9 mouse cellular contexts compared by ENCODE assay signal in the genomic region with DNA sequence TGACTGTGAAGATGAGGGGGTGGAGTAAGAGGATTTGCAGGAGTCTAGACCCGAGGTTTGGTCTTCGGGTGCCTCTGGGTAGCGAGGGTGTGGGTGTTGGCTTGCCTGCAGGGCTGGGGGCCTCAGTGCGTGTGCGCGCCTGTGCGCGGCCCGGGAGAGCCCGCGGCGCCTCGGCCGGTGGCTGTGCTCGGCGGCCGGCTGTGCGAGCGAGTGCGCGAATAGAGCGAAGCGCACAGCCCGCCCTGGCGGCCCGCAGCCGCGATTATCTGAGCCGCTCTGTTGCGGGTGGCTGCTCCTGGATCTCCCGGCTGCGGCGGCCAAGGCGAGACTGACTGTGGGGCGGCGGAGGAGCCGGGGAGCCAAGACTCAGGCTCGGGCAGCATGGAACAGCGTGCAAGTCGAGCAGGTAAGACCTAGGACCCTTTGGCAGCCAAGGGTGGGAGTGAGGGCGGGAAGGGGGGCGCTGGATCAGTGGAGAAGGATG. TPM values are rescaled to one million over a fixed set of nuclear protein-coding genes. Genes with fewer than 3 reads are reported as not detected.
DNase-seq lines count a peak whose midpoint lies in the region; ATAC-seq lines count a peak whose summit lies in the region.
"Had no signal": no experiment of that assay in that cellular context is flagged by ENCODE, and none has a peak within 500 bp of the region (broad histone marks: within the 10 kb centered on the region; RNA-seq: fewer than 3 reads in every experiment).

No protein-coding gene starts in this region.

- no peaks in the 10 kb centered on the region for H3K9me3 ChIP-seq in forebrain, embryonic 14.5 days (replicated peaks; ENCODE audit: control insufficient read depth, low read length)
- H3K9me3 ChIP-seq in neural tube, embryonic 14.5 days (ENCODE audit: control insufficient read depth, low read length): no peaks in the 10 kb centered on the region

- H3K4me2 ChIP-seq in forebrain, embryonic 14.5 days (ENCODE audit: low read length): 0 out of 2 replicates have a peak overlapping the region, but pooled peaks have one; percentile 5
- peak overlapping the region; percentile 42 for H3K4me2 ChIP-seq in neural tube, embryonic 14.5 days (ENCODE audit: low read depth, low read length)

- intact Hi-C loops in left cerebral cortex, postnatal 25 days (cut with DNase I): loop anchor here (5.0 kb wide), 1 partner anchor 1134 kb away; a partner anchor contains a TSS
- intact Hi-C loops in heart, postnatal 25 days (cut with DNase I): no loop called here

- H3K27me3 ChIP-seq in forebrain, embryonic 14.5 days (replicated peaks; ENCODE audit: control insufficient read depth, insufficient read depth, low read length): peaks cover 98% of the 10 kb centered on the region
- H3K27me3 ChIP-seq in neural tube, embryonic 14.5 days (ENCODE audit: control insufficient read depth, insufficient read depth, low read length): peaks cover 55% of the 10 kb centered on the region

- H3K4me1 ChIP-seq in forebrain, embryonic 14.5 days (ENCODE audit: control insufficient read depth, insufficient read depth, low read length): no peaks in the 10 kb centered on the region; the same call in 1 of the 2 replicates
- H3K4me1 ChIP-seq in neural tube, embryonic 14.5 days (ENCODE audit: control insufficient read depth, insufficient read depth, low read length): peaks cover 7% of the 10 kb centered on the region; the same call in 1 of the 2 replicates

- no peak overlapping the region for H3K4me3 ChIP-seq in forebrain, embryonic 14.5 days (ENCODE audit: low read depth, low read length)
- peak overlapping the region; percentile 24 for H3K4me3 ChIP-seq in neural tube, embryonic 14.5 days (ENCODE audit: low read depth, low read length)

- H3K36me3 ChIP-seq in forebrain, embryonic 14.5 days (ENCODE audit: control insufficient read depth, insufficient read depth, low read length): no peaks in the 10 kb centered on the region
- no peaks in the 10 kb centered on the region for H3K36me3 ChIP-seq in neural tube, embryonic 14.5 days (ENCODE audit: control insufficient read depth, insufficient read depth, low read length)

- H3K9ac ChIP-seq in forebrain, embryonic 14.5 days (ENCODE audit: low read length): no peak overlapping the region
- H3K9ac ChIP-seq in neural tube, embryonic 14.5 days (replicated peaks; ENCODE audit: low read depth, low read length): peak overlapping the region; percentile 37

- peak; percentile 32; the same call in 1 of the 2 replicates for ATAC-seq in forebrain, embryonic 14.5 days
- peak; percentile 36 for ATAC-seq in neural tube, embryonic 14.5 days (ENCODE audit: low read depth)

- H3K27ac ChIP-seq in forebrain, embryonic 14.5 days (ENCODE audit: low read depth, low read length): no peak overlapping the region
- peak overlapping the region; percentile 72 for H3K27ac ChIP-seq in neural tube, embryonic 14.5 days (ENCODE audit: low read depth, low read length)

- DNase-seq in retina, embryonic 14.5 days (ENCODE audit: low spot score): peak; percentile 70
- DNase-seq in retina, postnatal 1 day: no peak
- DNase-seq in forebrain, embryonic 14.5 days (ENCODE audit: low spot score): no peak
- peak; percentile 70 for DNase-seq in kidney, postnatal 14 days
- no peak for DNase-seq in layer of hippocampus, adult 18-20 months (ENCODE audit: low spot score in 2 of 2)
- no peak for DNase-seq in left cerebral cortex, postnatal 25 days (ENCODE audit: low spot score in 2 of 2)
- no peak for DNase-seq in heart, postnatal 25 days (ENCODE audit: low spot score)
- DNase-seq: adrenal gland, adult 8-10 months had no signal

- WGBS in forebrain, embryonic 14.5 days: under 1% methylated on average over 40 of the region's 42 CpGs
- WGBS in neural tube, embryonic 14.5 days: 2% methylated on average over 40 of the region's 42 CpGs

RNA-seq across cellular contexts. Expression of a gene that starts 9.3 kb away (rescaled TPM):
- 0.09 TPM in 1 of 2 replicates, not detected in the other for polyA plus RNA-seq in forebrain, embryonic 14.5 days (2014; fragmentation: Nextera tagmentation; extraction: Ambion mirVana)
- polyA plus RNA-seq in neural tube, embryonic 14.5 days (2014; fragmentation: Nextera tagmentation; extraction: Ambion mirVana): 23.8 and 27.0 TPM in 2 replicates
- under 1 TPM; 0.48 to 0.50 TPM for total RNA-seq in layer of hippocampus, adult 18-20 months (2021)
- total RNA-seq in left cerebral cortex, postnatal 25 days (2021): under 1 TPM; 0.11 to 0.16 TPM
- total RNA-seq in heart, postnatal 25 days (2021): not detected
- total RNA-seq: adrenal gland, adult 8-10 months had no signal

Comparison
In these comparisons a context has a peak if more than half of its experiments do, and no peak if none do; other contexts are left out.
1. DNase-seq: peak in retina, embryonic 14.5 days (single experiment) and kidney, postnatal 14 days (single experiment); none in retina, postnatal 1 day (single experiment), forebrain, embryonic 14.5 days (single experiment), layer of hippocampus, adult 18-20 months (0 of 2), left cerebral cortex, postnatal 25 days (0 of 2) and heart, postnatal 25 days (single experiment).